ENCODE assay signal across 8 mouse cellular contexts in genomic region chr17:31564015-31564857, GRCm38 (mm10). TPM values are rescaled to one million over a fixed set of nuclear protein-coding genes. Genes with fewer than 3 reads are reported as not detected.
DNase-seq lines count a peak whose midpoint lies in the region; ATAC-seq and TF ChIP-seq lines count a peak whose summit lies in the region.

Gene Pknox1, plus strand, starts transcription at chr17:31564734.

- peak within 1 kb of the TSS; percentile 99 for H3K27ac ChIP-seq in forebrain, embryonic 12.5 days
- H3K27ac ChIP-seq in heart, postnatal 0 days (ENCODE audit: low read depth): peak within 1 kb of the TSS; percentile 98
- H3K27ac ChIP-seq in liver, embryonic 16.5 days (ENCODE audit: low read length): peak within 1 kb of the TSS; percentile 96
- H3K27ac ChIP-seq in neural tube, embryonic 13.5 days (replicated peaks): peak within 1 kb of the TSS; percentile 99
- peak within 1 kb of the TSS; percentile 96 for H3K27ac ChIP-seq in testis, adult 2 months (ENCODE audit: control insufficient read depth, insufficient read depth, low read depth, low read length)

- peak within 1 kb of the TSS; percentile 86 for H3K4me2 ChIP-seq in forebrain, embryonic 12.5 days
- H3K4me2 ChIP-seq in heart, postnatal 0 days (ENCODE audit: low read depth, low read length): peak within 1 kb of the TSS; percentile 81
- peak within 1 kb of the TSS; percentile 92 for H3K4me2 ChIP-seq in liver, embryonic 16.5 days (ENCODE audit: low read depth, low read length)
- H3K4me2 ChIP-seq in neural tube, embryonic 13.5 days: peak within 1 kb of the TSS; percentile 91

- peaks cover 52% of the 10 kb centered on the region for H3K4me1 ChIP-seq in E14TG2a.4 (replicated peaks; ENCODE audit: low read depth, low read length)
- peaks cover 36% of the 10 kb centered on the region for H3K4me1 ChIP-seq in forebrain, embryonic 12.5 days
- peaks cover 28% of the 10 kb centered on the region for H3K4me1 ChIP-seq in heart, postnatal 0 days (ENCODE audit: control insufficient read depth, insufficient read depth)
- H3K4me1 ChIP-seq in liver, embryonic 16.5 days (ENCODE audit: control insufficient read depth, low read depth, low read length): peaks cover 34% of the 10 kb centered on the region
- H3K4me1 ChIP-seq in neural tube, embryonic 13.5 days (replicated peaks): peaks cover 43% of the 10 kb centered on the region
- H3K4me1 ChIP-seq in testis, adult 2 months (ENCODE audit: control insufficient read depth, insufficient read depth, low read length): peaks cover 15% of the 10 kb centered on the region

- TF ChIP-seq CTCF in E14TG2a.4 (conservative IDR thresholded peaks at IDR 0.05; ENCODE audit: low read length): no peak
- no peak for TF ChIP-seq CTCF in heart, postnatal 0 days (IDR thresholded peaks at IDR 0.05; ENCODE audit: low read depth)
- no peak for TF ChIP-seq CTCF in testis, adult 2 months (IDR thresholded peaks at IDR 0.05; ENCODE audit: control insufficient read depth, insufficient read depth, insufficient replicate concordance, low read depth, low read length)

- H3K4me3 ChIP-seq in E14TG2a.4 (replicated peaks; ENCODE audit: low read length): peak within 1 kb of the TSS; percentile 92
- peak within 1 kb of the TSS; percentile 79 for H3K4me3 ChIP-seq in forebrain, embryonic 12.5 days (replicated peaks)
- peak within 1 kb of the TSS; percentile 76 for H3K4me3 ChIP-seq in heart, postnatal 0 days (ENCODE audit: low read depth, low read length)
- peak within 1 kb of the TSS; percentile 89 for H3K4me3 ChIP-seq in liver, embryonic 16.5 days (ENCODE audit: low read depth, low read length)
- H3K4me3 ChIP-seq in neural tube, embryonic 13.5 days: peak within 1 kb of the TSS; percentile 88
- peak within 1 kb of the TSS; percentile 99 for H3K4me3 ChIP-seq in testis, adult 2 months (ENCODE audit: control insufficient read depth, low read depth, low read length)

- H3K27me3 ChIP-seq in E14TG2a.4 (ENCODE audit: insufficient read depth, low read length): no peaks in the 10 kb centered on the region
- no peaks in the 10 kb centered on the region for H3K27me3 ChIP-seq in forebrain, embryonic 12.5 days
- H3K27me3 ChIP-seq in heart, postnatal 0 days (ENCODE audit: control insufficient read depth, insufficient read depth, low read length): no peaks in the 10 kb centered on the region
- no peaks in the 10 kb centered on the region for H3K27me3 ChIP-seq in liver, embryonic 16.5 days (ENCODE audit: control insufficient read depth, insufficient read depth, low read depth, low read length)
- no peaks in the 10 kb centered on the region for H3K27me3 ChIP-seq in neural tube, embryonic 13.5 days
- H3K27me3 ChIP-seq in testis, adult 2 months (ENCODE audit: control insufficient read depth, insufficient read depth, low read length): no peaks in the 10 kb centered on the region

- peak; percentile 50; the same call in 1 of the 2 replicates for TF ChIP-seq POLR2A in testis, adult 2 months (IDR thresholded peaks at IDR 0.05; ENCODE audit: control insufficient read depth, low read depth, low read length)

- peak within 1 kb of the TSS; percentile 86 for H3K9ac ChIP-seq in forebrain, embryonic 12.5 days
- H3K9ac ChIP-seq in heart, postnatal 0 days (replicated peaks; ENCODE audit: low read depth, low read length): peak within 1 kb of the TSS; percentile 93
- H3K9ac ChIP-seq in liver, embryonic 16.5 days (ENCODE audit: low read depth, low read length): peak within 1 kb of the TSS; percentile 93
- peak within 1 kb of the TSS; percentile 95 for H3K9ac ChIP-seq in neural tube, embryonic 13.5 days

- no peaks in the 10 kb centered on the region for H3K9me3 ChIP-seq in E14TG2a.4 (ENCODE audit: low read length)
- H3K9me3 ChIP-seq in forebrain, embryonic 12.5 days: no peaks in the 10 kb centered on the region
- H3K9me3 ChIP-seq in heart, postnatal 0 days (replicated peaks; ENCODE audit: control insufficient read depth, low read length): no peaks in the 10 kb centered on the region
- H3K9me3 ChIP-seq in liver, embryonic 16.5 days (replicated peaks; ENCODE audit: control insufficient read depth, low read length): no peaks in the 10 kb centered on the region
- H3K9me3 ChIP-seq in neural tube, embryonic 13.5 days: no peaks in the 10 kb centered on the region

- peak; percentile 96 for ATAC-seq in forebrain, embryonic 12.5 days (ENCODE audit: low FRiP score)
- ATAC-seq in heart, postnatal 0 days (ENCODE audit: insufficient read depth, low read depth): peak; percentile 96
- peak; percentile 88 for ATAC-seq in liver, embryonic 16.5 days (ENCODE audit: low read depth)
- peak; percentile 97 for ATAC-seq in neural tube, embryonic 13.5 days (ENCODE audit: low read depth)

- peak; percentile 100 for DNase-seq in c-Kit-positive CD71-positive TER-119-positive erythroid progenitor cells, embryonic 14.5 days (ENCODE audit: low spot score)
- DNase-seq in heart, postnatal 0 days (ENCODE audit: low spot score): peak; percentile 100
- peak; percentile 99 to 100 for DNase-seq in kidney, postnatal 4 days

- H3K36me3 ChIP-seq in E14TG2a.4 (ENCODE audit: insufficient read depth, low read length): peaks cover 24% of the 10 kb centered on the region
- H3K36me3 ChIP-seq in forebrain, embryonic 12.5 days (replicated peaks): no peaks in the 10 kb centered on the region
- no peaks in the 10 kb centered on the region for H3K36me3 ChIP-seq in heart, postnatal 0 days (replicated peaks; ENCODE audit: control insufficient read depth, insufficient read depth, low read length)
- no peaks in the 10 kb centered on the region for H3K36me3 ChIP-seq in liver, embryonic 16.5 days (ENCODE audit: control insufficient read depth, insufficient read depth)
- no peaks in the 10 kb centered on the region for H3K36me3 ChIP-seq in neural tube, embryonic 13.5 days
- no peaks in the 10 kb centered on the region for H3K36me3 ChIP-seq in testis, adult 2 months (ENCODE audit: control insufficient read depth, insufficient read depth, low read length)

- under 1% methylated on average over 50 of the region's 72 CpGs for WGBS in forebrain, embryonic 12.5 days
- WGBS in heart, postnatal 0 days: under 1% methylated on average over 31 of the region's 72 CpGs
- under 1% methylated on average over 45 of the region's 72 CpGs for WGBS in liver, embryonic 16.5 days (ENCODE audit: insufficient replicate concordance)
- 0% methylated on average over 37 of the region's 72 CpGs for WGBS in neural tube, embryonic 13.5 days

- TF ChIP-seq EP300 in heart, postnatal 0 days (IDR thresholded peaks at IDR 0.05; ENCODE audit: low read depth): peak; percentile 27; the same call in 1 of the 2 replicates

RNA-seq across cellular contexts. Expression of gene Pknox1, which starts in this region (rescaled TPM):
- polyA plus RNA-seq in forebrain, embryonic 12.5 days (2016; fragmentation: Nextera tagmentation; extraction: Ambion mirVana): 30.6 and 31.3 TPM in 2 replicates
- total RNA-seq in heart, postnatal 0 days (2014; rRNA removed; ENCODE audit: low replicate concordance): 17.2 and 74.0 TPM in 2 replicates
- polyA plus RNA-seq in heart, postnatal 0 days (2015; fragmentation: Nextera tagmentation; extraction: Ambion mirVana): 8.2 and 8.7 TPM in 2 replicates
- 10.3 and 11.0 TPM in 2 replicates for polyA plus RNA-seq in liver, embryonic 16.5 days (2015; fragmentation: Nextera tagmentation; extraction: Ambion mirVana)
- polyA plus RNA-seq in neural tube, embryonic 13.5 days (2015; fragmentation: Nextera tagmentation; extraction: Ambion mirVana): 48.0 and 52.6 TPM in 2 replicates
- polyA plus RNA-seq in testis, adult 2 months (2012; rRNA removed): 53.9 and 55.7 TPM in 2 replicates

Comparison
In these comparisons a context has a peak if more than half of its experiments do, and no peak if none do; other contexts are left out.
1. Peak in every context shown above with its lines: DNase-seq, ATAC-seq, H3K4me3 ChIP-seq and H3K27ac ChIP-seq.